Mouse (Mus musculus) right cerebral cortex, adult 18-20 months (tissue): ENCODE results near the gene Kdsr.
"Not testable (repeated sequence)": the region's sequence is repeated elsewhere in the genome, so short reads cannot be mapped to it uniquely, and the experiment has no call there.

Experiments used
- DNase-seq: peaks from one replicate; pipeline ENCODE4 v3.0.0; 2022; ENCODE audit warnings: mixed read lengths

Gene Kdsr

GRCm38 (mm10) chr1:106738092-106738491 lies 21.4 kb downstream of the Kdsr start:
- DNase-seq, result no peak

GRCm38 (mm10) chr1:106736211-106736610 lies 23.3 kb downstream of the Kdsr start:
- DNase-seq, result no peak

- DNase-seq, result peak; percentile 49
Observed at GRCm38 (mm10) chr1:106735586-106735985, 23.9 kb downstream of the Kdsr start.

DNA sequence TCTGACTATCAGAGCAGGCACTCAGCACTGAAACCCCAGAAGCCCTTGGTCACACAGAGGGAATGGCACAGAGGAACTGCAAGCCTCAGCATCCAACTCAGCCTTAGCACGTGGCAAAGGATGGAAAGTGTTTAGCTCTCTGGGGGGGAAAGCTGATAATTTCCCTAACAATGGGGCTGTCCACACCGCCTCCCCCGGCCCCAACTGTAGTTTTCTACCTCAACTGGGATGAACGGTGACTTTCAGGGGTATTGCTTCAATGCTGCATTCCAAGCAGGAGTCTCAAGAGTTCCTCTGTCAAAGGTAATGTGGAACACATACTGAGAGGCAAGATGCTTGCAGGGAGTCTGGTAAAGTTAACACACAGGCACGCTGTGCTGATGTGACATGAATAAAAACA lies 37.5 kb downstream of the Kdsr start:
- DNase-seq, result no peak

GRCm38 (mm10) chr1:106717736-106718135 lies 41.8 kb downstream of the Kdsr start:
- DNase-seq, result not testable (repeated sequence)

GRCm38 (mm10) chr1:106717071-106717601 lies 42.4 kb downstream of the Kdsr start:
- DNase-seq, result peak; percentile 76

- DNase-seq, result no peak
Observed at GRCm38 (mm10) chr1:106716141-106716540, 43.4 kb downstream of the Kdsr start.

GRCm38 (mm10) chr1:106715111-106716083 lies 44.1 kb downstream of the Kdsr start:
- DNase-seq, result no peak

DNA sequence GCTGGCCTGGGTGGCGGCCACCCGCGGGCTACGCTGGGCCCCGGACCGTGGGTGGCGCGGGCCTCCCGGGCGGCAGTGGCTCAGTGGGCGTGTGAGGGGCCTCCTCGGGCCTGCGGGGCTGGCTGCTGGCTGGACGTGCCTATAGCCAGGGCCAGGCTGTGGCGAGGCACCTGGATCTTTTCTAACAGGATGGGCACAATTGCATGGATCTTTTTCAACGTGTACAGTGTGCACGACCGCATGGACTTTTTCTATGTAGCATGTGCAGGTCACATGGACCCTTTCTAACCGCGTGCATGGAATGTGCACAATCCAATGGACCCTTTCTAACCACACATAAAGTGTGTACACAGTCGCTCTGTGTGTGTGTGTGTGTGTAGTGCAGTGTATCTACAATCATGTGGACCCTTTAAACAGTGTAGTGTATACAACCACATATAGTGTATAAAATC lies 45.0 kb downstream of the Kdsr start:
- no peak for DNase-seq

DNA sequence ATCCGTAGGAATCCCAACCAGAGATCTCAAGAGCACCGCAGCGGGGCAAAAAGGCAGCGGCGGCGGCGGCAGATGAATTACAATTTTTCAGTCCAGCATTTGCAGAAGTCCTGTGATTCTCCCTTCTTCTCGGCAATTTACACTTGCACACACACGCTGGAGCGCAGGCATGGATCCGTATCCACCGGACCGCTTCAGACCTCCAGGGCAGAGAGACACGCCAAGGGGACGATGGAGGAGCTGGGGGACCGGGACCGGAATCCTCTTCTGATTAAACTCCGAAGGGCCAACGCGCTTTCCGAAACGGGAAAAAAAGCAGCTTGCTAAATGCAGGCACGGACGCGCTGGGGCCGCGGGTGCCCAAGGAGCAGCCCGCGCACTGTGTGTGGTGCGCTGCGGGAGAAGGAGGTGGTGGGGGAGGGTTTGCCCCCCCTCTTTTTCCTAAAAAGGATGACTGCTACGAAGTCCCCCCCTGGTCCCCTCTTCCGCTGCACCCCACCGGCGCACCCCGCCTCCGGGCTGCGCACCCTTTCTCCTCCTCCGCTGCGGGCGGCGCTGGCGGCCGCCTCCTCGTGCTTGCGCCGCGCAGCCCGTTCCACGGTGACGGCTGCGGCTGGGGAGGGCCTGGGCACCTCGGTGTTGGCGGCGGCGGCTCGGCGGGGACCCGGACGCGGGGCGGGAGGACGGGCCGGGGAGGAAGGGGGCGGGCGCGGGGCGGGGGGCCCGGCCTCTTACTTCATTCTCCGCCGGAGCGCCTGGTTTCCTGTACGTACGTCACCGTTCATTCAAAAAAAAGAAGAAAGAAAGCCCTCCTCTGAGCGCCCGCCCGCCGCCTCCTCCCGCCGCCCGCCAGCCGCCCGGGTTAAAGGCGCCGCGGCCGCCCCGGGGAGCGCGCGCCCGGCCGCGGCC lies 45.7 kb downstream of the Kdsr start, which contains the start of gene Bcl2:
Bcl2 (minus strand) TSS at position 654 of the 909 bp plus-strand sequence.
- peak; percentile 77 for DNase-seq

DNA sequence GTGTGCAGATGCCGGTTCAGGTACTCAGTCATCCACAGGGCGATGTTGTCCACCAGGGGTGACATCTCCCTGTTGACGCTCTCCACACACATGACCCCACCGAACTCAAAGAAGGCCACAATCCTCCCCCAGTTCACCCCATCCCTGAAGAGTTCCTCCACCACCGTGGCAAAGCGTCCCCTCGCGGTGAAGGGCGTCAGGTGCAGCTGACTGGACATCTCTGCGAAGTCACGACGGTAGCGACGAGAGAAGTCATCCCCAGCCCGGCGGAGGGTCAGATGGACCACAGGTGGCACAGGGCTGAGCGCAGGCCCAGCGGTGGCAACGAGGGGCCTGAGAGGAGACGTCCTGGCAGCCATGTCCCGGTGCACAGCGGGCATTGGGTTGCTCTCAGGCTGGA lies 47.2 kb downstream of the Kdsr start:
- DNase-seq, result peak; percentile 32

GRCm38 (mm10) chr1:106711356-106712125 lies 48.0 kb downstream of the Kdsr start:
- DNase-seq, result no peak

- no peak for DNase-seq
Observed at GRCm38 (mm10) chr1:106710202-106710601, 49.3 kb downstream of the Kdsr start.

DNA sequence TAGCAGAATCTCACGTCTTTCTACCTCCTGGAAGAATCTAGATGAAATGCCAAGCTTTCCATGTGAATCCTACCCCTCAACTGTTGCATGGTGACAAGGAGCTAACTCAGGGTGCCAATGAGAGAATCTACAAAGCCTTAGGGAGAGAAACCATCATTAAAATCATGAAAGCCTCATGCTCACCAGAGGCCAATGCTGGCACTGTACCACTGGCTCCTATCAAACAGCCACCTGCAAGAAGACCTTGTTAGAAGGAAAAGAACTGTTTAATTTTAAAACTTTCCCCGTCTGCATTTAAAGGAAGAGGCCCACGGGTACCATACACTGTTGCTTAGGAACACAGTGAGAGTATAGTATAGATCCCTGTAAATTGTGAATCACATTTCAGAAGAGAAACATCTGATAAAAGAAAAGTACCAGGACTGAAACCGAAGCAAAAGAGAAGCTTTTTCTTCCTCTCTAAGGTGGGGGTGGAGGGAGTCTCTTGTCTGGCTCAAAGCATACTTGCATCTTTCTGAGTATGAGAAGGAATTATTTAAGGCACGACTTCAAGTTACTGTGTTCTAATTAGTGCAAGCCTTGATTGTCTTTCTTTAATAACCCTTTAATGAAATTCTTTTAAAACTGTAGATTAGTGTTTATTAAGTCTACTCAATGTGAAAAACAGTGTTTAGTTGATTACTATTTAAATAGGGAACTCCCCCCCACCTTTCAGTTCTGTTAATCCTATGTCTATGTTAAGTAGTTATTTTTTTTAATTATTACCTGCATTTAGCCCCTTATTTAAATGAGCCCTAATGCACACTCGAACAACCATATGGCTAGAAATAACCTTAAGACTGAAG lies 52.3 kb downstream of the Kdsr start:
- no peak for DNase-seq

DNA sequence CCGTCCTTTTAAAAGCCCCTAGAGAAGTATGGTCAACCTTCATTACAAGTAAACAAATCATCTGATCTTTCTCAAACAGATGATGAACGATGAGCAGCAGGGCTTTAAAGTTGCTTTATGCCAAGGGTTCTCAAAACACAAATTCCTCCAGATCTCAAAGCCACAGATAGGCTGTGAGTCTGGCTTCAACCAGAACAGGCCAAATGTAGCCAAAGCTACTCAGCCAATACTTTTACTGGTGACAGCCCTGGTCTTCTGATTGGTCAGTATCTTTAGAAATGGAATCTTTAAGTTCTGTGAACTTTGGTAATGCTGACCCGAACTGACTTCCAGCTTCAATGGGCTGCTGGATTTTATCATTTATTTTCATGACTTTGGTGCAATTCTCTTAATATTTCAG lies 56.3 kb downstream of the Kdsr start:
- DNase-seq, result no peak

DNA sequence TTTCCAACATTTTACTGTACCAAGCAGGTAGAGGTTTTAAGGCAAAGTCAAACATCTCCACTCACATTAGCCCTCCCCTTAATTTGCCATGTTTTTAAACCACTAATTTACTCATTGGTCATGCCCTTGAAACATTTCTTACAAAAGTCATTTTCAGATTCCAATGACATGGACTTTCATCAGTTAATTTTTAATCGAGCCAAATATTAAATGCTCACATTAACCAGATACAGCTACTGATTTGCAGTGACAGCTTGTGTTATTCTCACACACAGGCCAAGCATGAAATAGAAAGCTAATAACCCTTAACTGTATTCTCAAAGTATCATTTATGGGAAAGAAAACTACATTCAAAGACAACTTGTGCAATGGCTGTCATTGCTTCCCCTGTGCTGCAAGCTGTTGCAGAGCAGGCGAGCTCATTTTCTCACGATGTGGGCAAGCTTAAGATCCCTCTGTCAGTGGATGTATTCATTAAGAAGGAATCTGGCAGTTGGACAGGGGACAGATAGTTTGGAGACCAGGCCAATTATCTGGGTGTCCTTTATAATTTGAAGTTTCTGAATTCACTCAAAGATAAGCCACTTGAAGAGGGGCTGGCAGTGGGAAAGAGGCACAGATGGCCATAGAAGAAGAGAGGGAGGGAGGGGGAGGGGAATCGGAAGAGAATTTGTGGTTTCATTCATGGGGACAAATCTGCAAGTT lies 56.9 kb downstream of the Kdsr start:
- no peak for DNase-seq

DNA sequence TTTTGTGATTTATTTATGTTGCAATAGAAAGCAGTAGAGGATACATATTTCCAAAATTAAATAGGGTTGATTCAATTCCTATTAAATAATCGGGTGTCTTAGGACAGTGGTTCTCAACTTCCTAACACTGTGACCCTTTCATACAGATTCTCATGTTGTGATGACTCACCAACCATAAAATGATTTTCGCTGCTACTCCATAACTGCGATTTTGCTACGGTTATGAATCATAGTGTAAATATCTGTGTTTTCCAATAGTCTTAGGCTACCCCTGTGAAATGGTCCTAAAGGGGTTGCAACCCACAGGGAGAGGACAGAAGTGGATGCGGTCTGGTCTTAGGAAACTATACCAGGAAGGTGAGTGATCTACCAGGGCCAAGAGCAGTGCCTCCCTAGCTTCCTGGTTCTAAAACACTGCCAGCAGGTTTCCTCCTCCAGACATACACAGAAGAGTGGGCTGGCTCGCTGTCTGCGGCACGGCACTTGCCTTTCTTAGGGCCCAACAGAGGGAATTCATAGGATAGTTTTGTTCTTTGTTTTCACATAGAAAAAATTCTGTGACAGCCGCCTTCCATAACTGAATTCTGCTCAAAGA lies 58.9 kb downstream of the Kdsr start:
- DNase-seq, result peak; percentile 23

- no peak for DNase-seq
Observed at GRCm38 (mm10) chr1:106696472-106696871, 63.1 kb downstream of the Kdsr start.

- no peak for DNase-seq
Observed at GRCm38 (mm10) chr1:106695649-106696048, 63.9 kb downstream of the Kdsr start.

- no peak for DNase-seq
Observed at GRCm38 (mm10) chr1:106694316-106694715, 65.2 kb downstream of the Kdsr start.
